Mouse (Mus musculus) bone marrow macrophage, adult 2 months (primary cell): ENCODE data around the gene Cdc25a.

Experiments
- CTCF ChIP-seq: IDR thresholded peaks from 2 replicates; pipeline ENCODE4 v1.5.1; 2012; ENCODE audit warnings: low read depth, mild to moderate bottlenecking, low read length, moderate library complexity
- POLR2A ChIP-seq: IDR thresholded peaks from 2 replicates; pipeline ENCODE4 v1.6.1; 2012; ENCODE audit warnings: mild to moderate bottlenecking, low read depth, low read length, borderline replicate concordance

GRCm38 (mm10) chr9:109891501-109891900 lies 16.1 kb downstream of the Cdc25a start:
- no peak for TF ChIP-seq CTCF
- no peak for TF ChIP-seq POLR2A
